Mouse (Mus musculus): ENCODE results near the gene Ndufaf1.
"Not testable (repeated sequence)": the region's sequence is repeated elsewhere in the genome, so short reads cannot be mapped to it uniquely, and the experiment has no call there.

The Ndufaf1 gene

GRCm38 (mm10) chr2:119662220-119663182 is at the start of gene Ndufaf1:
Gene Ndufaf1 (minus strand): TSS chr2:119662827.
- DNase-seq (ENCODE audit: extremely low read depth, low read depth, low spot score): peak; percentile 11

GRCm38 (mm10) chr2:119710011-119710410 is 47.4 kb upstream of the Ndufaf1 start:
- no peak for DNase-seq (ENCODE audit: extremely low read depth, low read depth, low spot score)

GRCm38 (mm10) chr2:119707676-119708075 is 45.0 kb upstream of the Ndufaf1 start:
- no peak for DNase-seq (ENCODE audit: extremely low read depth, low read depth, low spot score)

GRCm38 (mm10) chr2:119703171-119703570 is 40.5 kb upstream of the Ndufaf1 start:
- DNase-seq (ENCODE audit: extremely low read depth, low read depth, low spot score): no peak

- no peak for DNase-seq (ENCODE audit: extremely low read depth, low read depth, low spot score)
Observed at GRCm38 (mm10) chr2:119699962-119700361, 37.3 kb upstream of the Ndufaf1 start.

- DNase-seq (ENCODE audit: extremely low read depth, low read depth, low spot score): no peak
Observed at GRCm38 (mm10) chr2:119698472-119698871, 35.8 kb upstream of the Ndufaf1 start.

- no peak for DNase-seq (ENCODE audit: extremely low read depth, low read depth, low spot score)
Observed at GRCm38 (mm10) chr2:119696111-119696510, 33.5 kb upstream of the Ndufaf1 start.

- no peak for DNase-seq (ENCODE audit: extremely low read depth, low read depth, low spot score)
Observed at GRCm38 (mm10) chr2:119694826-119695225, 32.2 kb upstream of the Ndufaf1 start.

GRCm38 (mm10) chr2:119692003-119692701 is 29.5 kb upstream of the Ndufaf1 start:
- DNase-seq (ENCODE audit: extremely low read depth, low read depth, low spot score): no peak

GRCm38 (mm10) chr2:119683706-119684105 is 21.1 kb upstream of the Ndufaf1 start:
- no peak for DNase-seq (ENCODE audit: extremely low read depth, low read depth, low spot score)

- no peak for DNase-seq (ENCODE audit: extremely low read depth, low read depth, low spot score)
Observed at GRCm38 (mm10) chr2:119675831-119676230, 13.2 kb upstream of the Ndufaf1 start.

GRCm38 (mm10) chr2:119675215-119675784 is 12.7 kb upstream of the Ndufaf1 start:
- DNase-seq (ENCODE audit: extremely low read depth, low read depth, low spot score): no peak

GRCm38 (mm10) chr2:119674525-119675214 is 12.0 kb upstream of the Ndufaf1 start, which contains the start of gene Rtf1:
Gene Rtf1 (plus strand): TSS chr2:119675068.
- no peak for DNase-seq (ENCODE audit: extremely low read depth, low read depth, low spot score)

- no peak for DNase-seq (ENCODE audit: extremely low read depth, low read depth, low spot score)
Observed at GRCm38 (mm10) chr2:119669010-119669409, 6.4 kb upstream of the Ndufaf1 start.

- DNase-seq (ENCODE audit: extremely low read depth, low read depth, low spot score): not testable (repeated sequence)
Observed at GRCm38 (mm10) chr2:119665744-119666143, 3.1 kb upstream of the Ndufaf1 start.

- no peak for DNase-seq (ENCODE audit: extremely low read depth, low read depth, low spot score)
Observed at GRCm38 (mm10) chr2:119644254-119644653, 18.4 kb downstream of the Ndufaf1 start.

- no peak for DNase-seq (ENCODE audit: extremely low read depth, low read depth, low spot score)
Observed at GRCm38 (mm10) chr2:119641214-119641912, 21.3 kb downstream of the Ndufaf1 start.

GRCm38 (mm10) chr2:119636781-119637180 is 25.8 kb downstream of the Ndufaf1 start:
- no peak for DNase-seq (ENCODE audit: extremely low read depth, low read depth, low spot score)

GRCm38 (mm10) chr2:119621302-119621701 is 41.3 kb downstream of the Ndufaf1 start:
- no peak for DNase-seq (ENCODE audit: extremely low read depth, low read depth, low spot score)

- not testable (repeated sequence) for DNase-seq (ENCODE audit: extremely low read depth, low read depth, low spot score)
Observed at GRCm38 (mm10) chr2:119619002-119619401, 43.6 kb downstream of the Ndufaf1 start.

All from fat pad, adult 2 months (tissue).